Mouse (Mus musculus) embryo, embryonic 10 days (tissue): Measurements from ENCODE around the gene Phactr1.

ENCODE experiments used
- DNase-seq: peaks from one replicate; pipeline ENCODE4 v3.0.0-alpha.2; 2015; ENCODE audit warnings: low spot score

The Phactr1 gene

DNA sequence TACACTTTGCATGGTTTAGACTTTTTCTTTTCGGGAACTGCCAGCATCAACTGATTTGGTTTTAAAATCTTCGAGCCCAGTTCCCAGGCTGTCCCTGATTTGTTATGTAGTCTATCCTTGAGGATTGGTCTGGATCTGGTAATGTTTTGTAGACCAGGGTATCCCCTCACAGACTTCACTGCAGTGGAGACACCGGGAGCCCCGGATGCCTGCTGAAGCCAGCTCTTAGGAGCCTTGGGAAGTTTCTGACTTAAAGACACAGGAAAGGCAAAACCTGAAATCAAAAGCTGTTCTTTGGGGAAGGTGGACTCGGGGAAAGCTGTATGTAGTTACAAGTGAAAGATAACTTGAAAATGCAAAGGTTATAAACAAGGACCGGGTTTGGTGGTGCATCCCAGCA lies 186.6 kb downstream of the Phactr1 start:
- DNase-seq: no peak

- no peak for DNase-seq
Observed at GRCm38 (mm10) chr13:42872125-42872524, 191.7 kb downstream of the Phactr1 start.

DNA sequence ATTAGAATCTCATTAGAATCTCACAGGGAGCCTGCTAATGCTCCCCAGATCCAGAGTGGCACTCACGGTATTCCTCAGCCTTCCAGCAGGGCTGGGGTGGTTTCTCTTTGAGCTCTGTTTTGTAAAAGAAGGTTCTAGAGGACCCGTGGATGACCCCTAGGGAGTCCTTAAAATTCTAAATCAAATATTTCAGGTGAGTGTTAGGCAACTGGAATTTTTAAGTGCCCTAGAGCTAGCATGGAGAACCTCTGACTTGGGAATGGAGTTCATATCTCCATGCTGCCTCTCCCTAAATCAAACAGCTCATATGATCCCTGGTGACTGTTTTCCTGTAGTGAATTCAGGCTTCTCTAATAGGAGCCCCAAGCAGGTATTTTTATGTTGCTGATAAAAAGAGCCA lies 197.9 kb downstream of the Phactr1 start:
- no peak for DNase-seq

DNA sequence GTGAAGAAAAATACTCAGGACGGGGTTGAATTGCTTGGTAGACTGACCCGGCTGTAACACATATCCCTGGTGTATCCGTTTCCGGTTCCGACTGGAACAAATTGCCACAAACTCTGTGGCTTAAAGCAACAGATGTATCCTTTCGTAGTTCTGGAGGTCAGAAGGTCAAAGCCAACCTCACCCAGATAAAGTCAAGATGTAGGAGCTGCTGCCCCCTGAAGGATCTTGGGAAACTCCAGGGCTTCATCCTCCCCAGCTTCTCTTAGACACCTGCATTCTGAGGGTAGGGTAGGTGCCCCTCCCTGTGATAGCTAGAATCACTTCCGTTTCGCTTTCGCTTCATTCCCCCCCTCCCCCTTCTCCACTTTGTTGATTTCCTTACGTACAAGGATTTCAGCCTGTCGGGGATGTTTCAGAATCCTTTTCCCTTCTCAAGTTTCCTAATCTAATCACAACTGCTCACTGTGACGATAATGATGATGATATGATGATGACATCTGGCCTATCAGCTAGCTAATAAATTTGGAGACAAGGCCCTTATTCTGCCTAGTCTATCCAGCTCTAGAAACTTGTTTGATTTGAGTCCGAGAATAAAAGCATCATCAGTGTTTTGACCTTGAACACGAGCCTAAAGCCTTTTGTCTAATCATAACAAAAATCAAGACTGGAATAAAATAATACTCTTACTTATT lies 203.8 kb downstream of the Phactr1 start:
- no peak for DNase-seq

DNA sequence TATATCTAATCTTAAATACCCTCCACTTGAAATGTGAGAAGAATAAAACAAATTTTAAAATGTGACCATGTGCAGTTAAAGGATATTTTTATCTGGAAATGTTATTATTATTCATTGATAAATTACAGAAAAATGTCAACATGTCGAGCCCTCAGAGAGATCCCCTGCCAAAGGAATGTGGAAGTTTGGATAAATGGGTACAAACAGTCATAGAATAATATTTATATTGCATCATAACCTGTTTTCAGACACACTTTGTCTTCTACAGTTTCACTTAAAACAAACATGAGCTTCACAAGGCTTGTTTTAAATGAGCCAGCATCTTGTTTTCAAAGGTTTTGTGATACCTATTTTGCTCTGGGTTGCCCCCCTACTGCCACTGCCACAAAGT lies 204.3 kb downstream of the Phactr1 start:
- DNase-seq: no peak

- DNase-seq: no peak
Observed at GRCm38 (mm10) chr13:42887701-42888100, 207.3 kb downstream of the Phactr1 start.

GRCm38 (mm10) chr13:42889516-42890474 lies 209.4 kb downstream of the Phactr1 start:
- DNase-seq: no peak

DNA sequence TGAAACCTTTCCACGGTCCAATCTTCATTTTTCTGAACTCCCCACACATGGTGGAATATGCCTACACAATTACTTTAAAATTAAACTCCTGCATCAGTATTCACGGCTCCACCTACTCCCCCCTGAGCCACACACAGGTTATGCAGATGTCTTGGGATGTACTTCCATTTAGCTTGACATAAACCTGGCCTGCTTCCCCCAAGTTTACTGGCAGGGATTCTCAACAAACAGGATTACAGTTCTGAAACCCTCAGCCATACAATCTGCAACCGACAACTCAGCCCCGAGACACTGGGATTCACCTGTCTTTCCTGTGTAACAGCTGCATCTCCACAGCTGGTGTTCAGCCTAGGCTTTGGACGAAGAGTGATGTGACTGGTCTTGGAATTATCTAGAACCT lies 210.2 kb downstream of the Phactr1 start:
- no peak for DNase-seq

DNA sequence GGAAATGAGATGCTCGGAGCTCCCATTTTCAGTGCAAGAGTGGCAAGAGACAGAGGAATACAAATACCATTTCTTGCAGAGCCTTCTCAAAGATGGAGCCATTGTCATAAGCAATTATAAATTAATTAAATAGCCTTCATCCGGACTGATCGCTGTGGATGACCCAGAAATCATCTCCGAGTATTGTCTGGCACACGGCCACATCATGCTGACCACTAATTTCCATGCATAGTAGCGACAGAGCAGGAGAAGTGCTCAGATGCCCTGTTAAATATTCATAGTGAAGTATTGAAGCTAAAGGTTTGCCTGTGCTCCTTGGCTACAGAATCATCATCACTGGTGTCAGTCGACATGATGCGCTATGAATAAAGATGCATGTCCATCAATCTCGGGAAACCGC lies 213.6 kb downstream of the Phactr1 start:
- no peak for DNase-seq

DNA sequence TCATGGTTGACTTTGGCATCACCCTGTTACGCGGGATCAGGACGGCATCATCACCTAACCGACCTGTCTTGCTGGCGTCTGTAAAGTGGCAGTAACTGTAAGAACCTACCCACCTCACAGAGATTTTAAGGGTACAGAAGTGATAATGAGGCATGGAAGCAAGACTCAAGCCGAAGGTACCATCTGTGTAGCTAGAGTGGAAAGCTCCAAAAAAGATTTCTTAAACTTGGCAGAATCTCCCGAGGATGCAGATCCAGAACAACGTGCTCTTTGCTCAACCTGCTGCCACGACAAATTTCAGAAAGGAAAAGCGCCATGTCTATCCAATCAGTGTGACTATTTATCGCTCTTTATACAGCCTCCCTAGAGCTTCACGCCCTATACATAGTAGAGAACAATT lies 214.2 kb downstream of the Phactr1 start:
- no peak for DNase-seq

DNA sequence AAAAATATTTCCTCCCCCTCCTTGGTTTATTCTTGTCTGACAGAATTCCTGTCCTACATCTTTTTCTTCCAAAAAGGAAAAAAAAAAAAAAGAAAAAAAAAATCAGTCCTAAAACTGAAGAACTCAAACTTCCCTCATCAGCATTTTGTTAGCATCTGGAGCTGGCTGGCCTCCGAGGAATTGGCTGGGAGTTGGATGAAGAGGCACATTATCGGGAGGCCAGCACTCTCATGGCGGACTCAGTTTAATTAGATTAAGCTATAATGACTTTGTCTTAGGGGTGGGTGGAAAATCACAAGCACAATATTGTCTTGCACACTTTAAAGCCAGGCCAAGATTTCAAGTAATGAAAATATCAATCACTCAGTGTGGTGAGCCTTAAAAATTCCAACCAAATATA lies 215.6 kb downstream of the Phactr1 start:
- no peak for DNase-seq

DNA sequence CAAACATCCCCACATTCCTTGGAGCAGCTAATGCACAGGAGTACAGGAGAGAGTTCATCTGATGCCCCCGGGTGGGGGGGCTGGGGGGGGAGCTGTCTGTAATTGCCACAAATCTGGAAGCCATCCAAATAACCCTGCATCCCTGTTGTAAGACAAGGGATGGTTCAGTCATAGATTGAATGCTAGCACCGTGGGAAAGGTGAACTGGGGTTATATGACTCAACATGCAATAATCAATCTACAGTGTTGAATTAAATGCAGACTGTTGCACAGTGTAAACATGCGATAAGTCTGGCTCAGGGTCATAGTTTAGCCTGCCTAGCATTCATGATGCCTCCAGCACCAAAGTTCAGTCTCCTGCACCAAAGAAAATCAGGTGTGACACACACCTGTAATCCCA lies 219.2 kb downstream of the Phactr1 start:
- no peak for DNase-seq

DNA sequence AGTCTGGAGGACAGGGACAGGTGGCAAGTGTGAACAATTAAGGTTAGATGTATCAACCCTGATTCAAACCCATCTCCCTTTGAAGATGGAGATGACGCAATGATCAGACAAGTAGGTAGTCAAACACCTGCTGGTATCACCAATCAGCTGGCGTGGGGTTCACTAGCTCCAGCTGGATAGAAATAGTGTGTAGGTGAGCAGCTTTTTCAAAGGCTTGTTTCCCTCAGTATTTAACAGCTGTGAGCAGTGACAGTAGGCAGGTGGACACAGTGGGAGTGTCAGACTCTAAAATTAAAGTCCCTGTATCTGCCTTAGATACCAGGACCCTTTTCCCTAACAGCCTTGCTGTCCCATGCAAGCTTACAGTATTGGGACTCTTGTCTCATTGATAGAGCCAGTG lies 221.4 kb downstream of the Phactr1 start:
- no peak for DNase-seq

GRCm38 (mm10) chr13:42902859-42903258 lies 222.4 kb downstream of the Phactr1 start:
- no peak for DNase-seq

DNA sequence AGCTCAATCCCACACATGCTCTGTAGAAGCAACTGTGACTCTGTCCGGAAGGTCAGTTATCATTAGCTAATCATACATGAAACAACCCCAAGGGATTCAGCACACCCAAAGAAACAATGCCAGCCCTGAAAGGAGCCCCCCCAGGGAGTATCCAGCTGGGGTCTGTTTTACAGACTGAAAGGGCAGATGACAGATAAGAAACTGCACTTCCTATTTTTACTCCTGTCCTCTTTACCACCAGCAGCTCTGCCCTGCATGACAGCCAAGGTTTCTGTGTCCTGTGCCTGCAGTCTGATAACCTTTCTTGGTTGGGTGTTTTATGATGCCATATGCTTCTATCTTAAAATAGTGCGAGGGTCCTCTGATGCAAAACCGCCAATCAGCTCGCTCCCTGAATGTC lies 225.4 kb downstream of the Phactr1 start:
- no peak for DNase-seq

- DNase-seq: no peak
Observed at GRCm38 (mm10) chr13:42906990-42907389, 226.6 kb downstream of the Phactr1 start.

DNA sequence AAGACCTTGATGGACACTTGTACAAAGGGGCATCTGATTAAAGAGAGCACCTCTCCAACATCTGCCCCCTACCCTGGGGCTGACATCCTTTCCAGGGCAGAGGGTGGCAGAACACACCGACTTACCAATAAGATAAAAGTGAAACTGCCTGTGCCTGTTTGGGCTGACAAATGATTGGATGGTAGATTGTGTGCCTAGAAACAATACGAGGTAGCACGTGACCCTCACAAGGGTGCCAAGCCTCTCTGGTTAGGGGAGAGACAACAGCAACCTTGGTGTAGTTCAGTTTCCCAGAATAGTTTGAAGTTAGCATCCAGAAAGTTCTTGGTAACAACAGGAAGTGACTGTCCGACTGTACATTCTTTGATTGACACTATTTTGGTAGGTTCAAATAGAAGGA lies 234.7 kb downstream of the Phactr1 start:
- no peak for DNase-seq

DNA sequence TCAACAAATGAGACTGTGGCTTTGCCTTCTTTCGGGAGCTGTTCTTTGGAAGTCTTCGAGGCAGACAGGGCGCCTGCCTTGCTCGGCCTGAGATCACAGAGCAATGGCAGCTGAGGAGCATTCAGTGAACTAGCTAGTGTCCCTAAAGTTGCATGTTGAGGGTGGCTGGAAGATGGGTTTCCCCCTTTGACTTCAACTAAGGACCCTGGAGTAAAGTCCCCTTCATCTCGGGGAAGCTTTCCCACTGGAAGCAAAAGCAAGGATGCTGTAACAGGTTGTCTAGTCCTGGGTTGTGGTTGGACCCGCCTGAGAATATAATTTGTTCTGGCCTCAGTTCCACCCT lies 235.4 kb downstream of the Phactr1 start:
- no peak for DNase-seq

- DNase-seq: peak; percentile 56
Observed at GRCm38 (mm10) chr13:42916194-42917033, 236.0 kb downstream of the Phactr1 start.

DNA sequence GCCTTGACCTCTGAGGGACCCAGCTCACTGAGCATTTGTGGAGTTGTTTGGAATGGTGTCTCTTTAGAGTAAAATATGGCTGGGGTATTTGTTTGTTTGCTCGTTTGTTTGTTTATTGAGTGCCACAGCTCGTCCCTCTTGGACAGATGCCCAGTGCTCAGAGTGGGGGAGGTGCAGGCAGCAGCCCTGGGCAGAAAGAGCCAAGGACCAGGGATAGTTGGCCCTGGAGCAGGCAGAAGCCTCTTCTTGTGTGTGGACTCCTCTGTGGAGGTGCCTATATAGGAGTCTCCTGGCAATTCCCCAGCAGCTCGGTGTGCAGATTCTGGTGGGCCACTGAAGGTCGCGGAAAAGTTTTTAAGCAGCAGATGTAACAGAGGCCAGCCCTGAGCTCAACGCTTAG lies 236.8 kb downstream of the Phactr1 start:
- no peak for DNase-seq

- no peak for DNase-seq
Observed at GRCm38 (mm10) chr13:42920062-42920461, 239.6 kb downstream of the Phactr1 start.

DNA sequence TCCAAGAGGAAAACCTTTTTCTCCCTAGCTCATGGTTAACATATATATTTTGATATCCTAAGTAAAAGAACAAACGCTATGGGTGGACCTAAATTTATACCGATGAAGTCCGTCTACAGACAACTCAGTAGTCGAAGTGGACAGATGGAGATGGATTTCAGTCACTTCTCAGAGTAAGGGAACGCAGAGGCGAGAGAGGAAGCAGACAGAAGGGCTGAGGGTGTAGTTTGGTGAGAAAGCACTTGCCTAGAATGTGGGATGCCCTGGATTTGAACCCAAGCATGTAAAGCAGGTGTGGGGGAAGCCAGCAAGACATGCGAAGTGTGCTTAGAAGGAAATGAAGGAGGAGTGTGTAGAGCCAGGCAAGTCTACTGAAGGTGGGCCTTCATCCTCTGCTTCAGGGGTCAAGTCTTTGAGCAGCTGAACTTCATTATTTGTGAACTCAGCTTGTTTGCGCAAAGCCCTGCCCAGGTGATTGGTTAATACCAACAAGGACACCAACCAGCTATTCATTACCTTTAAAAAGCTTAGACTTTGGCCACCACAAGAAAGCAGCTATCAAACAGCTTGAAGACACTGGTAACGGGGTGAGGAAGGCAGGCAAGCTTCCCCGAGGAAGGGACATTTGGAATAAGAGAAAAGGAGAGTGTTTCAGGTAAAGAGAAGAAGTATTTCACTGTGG lies 241.5 kb downstream of the Phactr1 start:
- no peak for DNase-seq
